Mouse (Mus musculus) lung, postnatal 25 days (tissue): Measurements from ENCODE around the gene Gls.

Source experiments
- DNase-seq: peaks from one replicate; pipeline ENCODE4 v3.0.0; 2022; ENCODE audit warnings: low spot score

Gls gene

GRCm38 (mm10) chr1:52158040-52158439, 75.0 kb downstream of the Gls start:
- DNase-seq: no peak

GRCm38 (mm10) chr1:52156351-52156750, 76.7 kb downstream of the Gls start:
- DNase-seq: no peak

DNA sequence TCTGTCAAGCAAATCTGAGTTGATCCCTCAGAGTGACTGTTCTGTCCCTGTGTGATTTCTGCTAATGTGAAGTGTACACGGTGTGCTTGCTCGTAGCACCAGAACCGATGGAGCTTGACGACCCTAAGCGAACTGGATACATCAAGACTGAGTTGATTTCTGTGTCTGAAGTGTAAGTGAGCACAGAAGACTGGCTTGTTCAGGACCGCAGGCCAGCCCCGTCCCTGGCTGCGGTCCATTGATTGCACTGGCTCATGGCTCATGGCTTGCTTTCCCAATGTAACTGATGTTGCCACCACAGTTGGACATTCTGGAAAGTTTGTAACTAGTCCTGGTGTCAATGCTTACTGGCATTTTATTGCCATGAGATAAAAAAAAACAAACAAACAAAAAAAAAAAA, 78.1 kb downstream of the Gls start:
- DNase-seq: no peak

GRCm38 (mm10) chr1:52152936-52153335, 80.1 kb downstream of the Gls start:
- no peak for DNase-seq

DNA sequence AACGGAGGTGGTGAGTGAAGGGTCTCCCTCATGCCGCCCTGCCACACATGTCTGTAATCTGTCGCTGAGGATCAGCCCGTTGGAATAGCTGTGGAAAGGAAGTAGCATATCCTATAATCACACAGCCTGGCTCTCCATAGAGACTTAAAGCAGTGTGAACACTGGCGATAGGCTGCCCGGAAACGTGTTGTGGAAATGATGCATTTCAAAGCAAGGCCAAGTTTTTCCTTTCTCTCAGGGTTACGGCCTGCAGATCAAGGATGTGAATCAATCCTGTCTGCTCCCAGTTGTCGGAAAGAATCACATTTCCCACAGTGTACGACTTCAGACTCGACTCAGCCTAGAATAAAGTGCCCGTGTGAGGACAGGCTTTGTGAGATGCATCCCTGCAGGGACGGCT, 80.7 kb downstream of the Gls start:
- DNase-seq: no peak

DNA sequence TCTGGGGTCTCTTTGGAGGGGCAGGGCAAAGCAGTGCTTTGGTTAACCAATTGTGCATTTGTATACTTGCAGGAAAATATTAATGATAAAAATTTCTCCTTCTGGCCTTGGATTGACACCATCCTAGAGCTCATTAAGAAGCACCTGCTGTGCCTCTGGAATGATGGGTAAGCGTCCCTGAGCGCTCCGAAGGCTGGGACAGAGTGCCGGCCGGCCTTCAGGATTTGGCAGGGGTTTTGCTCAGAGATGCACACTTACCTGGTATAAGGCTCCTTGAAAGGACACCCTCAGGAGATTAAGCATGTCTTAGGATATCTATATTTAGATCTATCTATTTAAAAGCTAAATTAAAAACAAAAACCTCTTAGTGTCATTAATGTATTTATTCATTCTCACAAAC, 81.9 kb downstream of the Gls start:
- no peak for DNase-seq

GRCm38 (mm10) chr1:52150676-52151075, 82.4 kb downstream of the Gls start:
- no peak for DNase-seq

DNA sequence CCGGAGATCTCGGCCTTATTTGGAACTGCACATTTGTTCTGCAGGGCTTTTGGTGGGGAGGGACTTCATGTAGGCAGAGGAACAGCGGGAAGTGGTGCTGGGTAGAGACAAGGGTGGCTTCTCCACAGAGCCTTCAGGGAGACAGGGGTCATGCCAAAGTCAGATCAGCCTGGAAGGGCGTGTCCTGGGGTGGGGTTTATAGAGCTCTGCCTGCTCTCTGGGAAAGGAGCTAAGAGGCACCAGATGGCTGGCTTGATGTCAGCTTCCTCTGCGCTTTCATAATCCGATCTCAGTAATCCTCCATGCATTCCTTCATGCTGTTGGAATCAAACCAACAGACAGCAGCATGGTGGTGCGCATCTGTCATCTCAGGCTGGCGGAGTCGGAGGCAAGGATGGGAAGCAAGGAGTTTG, 83.1 kb downstream of the Gls start:
- DNase-seq: no peak

DNA sequence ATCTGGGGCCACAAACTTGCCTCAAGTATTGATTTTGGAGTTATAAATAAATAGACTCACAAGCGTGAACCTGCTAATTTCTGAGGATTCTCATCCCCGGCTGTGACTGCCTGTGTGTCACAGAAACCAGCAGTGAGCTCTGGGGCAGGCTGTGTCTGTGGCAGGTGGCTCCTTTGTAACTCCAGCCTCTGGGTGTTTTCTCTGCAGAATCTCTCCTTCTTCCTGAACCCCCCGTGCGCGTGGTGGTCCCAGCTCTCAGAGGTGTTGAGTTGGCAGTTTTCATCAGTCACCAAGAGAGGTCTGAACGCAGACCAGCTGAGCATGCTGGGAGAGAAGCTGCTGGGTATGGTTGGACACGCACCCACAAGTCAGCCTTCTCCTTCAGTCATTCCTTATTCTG, 84.3 kb downstream of the Gls start:
- DNase-seq: no peak

DNA sequence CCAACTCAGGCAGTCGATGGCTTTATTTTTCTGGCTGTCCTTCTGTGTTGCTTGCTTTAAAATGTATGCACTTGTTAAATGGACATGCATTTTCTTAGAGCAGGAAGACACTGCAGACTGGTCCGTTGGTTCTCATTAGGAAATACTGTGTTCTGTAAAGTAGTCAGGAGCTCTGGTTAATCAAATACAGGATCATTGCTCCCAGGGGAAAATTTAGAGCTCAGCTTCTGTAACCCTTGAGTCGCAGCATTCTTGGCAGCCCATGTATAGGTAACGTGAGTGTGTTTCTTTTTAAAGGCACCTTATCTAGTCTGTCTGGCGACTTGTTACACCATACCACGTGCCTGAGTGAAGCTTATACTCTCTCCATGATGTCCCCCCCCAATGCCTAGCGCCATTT, 84.9 kb downstream of the Gls start:
- no peak for DNase-seq

GRCm38 (mm10) chr1:52147431-52147830, 85.6 kb downstream of the Gls start:
- no peak for DNase-seq

GRCm38 (mm10) chr1:52146214-52146970, 86.6 kb downstream of the Gls start:
- DNase-seq: peak; percentile 37

DNA sequence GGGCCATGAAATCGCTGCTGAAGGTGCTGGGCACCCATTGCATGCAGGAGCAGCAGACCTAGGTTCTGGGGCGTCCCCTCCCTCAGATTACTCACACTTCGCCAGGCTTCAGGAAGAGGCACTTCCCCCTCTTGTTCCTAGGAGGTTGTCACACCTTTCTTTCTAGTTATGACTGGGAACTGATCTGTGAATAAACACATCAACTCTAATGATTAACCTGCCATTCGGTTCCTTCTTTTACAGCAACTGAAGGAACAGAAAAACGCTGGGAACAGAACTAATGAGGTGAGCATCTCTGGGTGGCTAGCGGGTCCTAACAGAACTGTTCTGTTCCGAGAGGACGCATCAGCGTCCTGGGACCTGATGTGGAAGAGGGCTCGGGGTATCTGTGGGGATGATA, 88.1 kb downstream of the Gls start:
- DNase-seq: no peak

- DNase-seq: no peak
These were observed 89.4 kb downstream of the Gls start for GRCm38 (mm10) chr1:52143596-52144156.

GRCm38 (mm10) chr1:52143191-52143590, 89.8 kb downstream of the Gls start:
- no peak for DNase-seq

DNA sequence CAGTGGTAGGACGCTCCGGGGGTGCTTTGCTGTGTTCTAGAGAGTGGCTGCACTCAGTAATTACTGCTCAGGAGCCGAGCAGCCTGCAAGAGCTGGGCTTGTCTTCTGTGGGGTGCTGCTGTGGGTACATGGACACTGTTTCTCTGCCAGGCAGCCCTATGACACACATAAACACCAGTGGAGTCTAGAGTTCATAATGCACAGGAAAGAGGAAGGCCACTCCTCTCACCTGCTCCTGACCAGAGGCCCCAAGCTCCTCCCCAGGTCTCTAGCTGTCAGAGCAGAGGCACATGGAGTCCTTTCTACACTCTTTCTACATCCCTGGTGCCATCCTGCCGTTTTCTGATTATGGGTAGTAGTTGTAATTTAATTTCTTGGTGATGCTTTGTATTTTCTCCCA, 90.9 kb downstream of the Gls start:
- no peak for DNase-seq

DNA sequence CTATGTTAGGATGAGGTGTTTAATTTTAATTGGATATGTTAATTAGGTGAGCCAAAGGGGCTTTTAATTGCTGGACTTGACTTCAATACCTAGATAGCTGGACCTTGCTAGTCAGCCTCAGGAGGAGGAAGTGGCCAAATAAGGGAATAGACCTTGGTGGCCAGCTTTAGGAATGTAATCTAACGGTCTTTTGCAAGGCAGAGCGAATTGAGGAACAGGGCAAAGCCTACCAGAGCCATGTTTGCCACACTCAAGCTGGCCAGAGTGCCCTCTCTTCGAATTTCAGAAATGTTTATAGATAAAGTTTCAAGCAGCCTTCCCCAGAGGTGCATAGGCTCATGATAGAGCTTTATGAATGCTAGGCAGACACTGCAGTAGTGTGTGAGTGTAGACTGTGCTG, 91.5 kb downstream of the Gls start:
- DNase-seq: no peak

DNA sequence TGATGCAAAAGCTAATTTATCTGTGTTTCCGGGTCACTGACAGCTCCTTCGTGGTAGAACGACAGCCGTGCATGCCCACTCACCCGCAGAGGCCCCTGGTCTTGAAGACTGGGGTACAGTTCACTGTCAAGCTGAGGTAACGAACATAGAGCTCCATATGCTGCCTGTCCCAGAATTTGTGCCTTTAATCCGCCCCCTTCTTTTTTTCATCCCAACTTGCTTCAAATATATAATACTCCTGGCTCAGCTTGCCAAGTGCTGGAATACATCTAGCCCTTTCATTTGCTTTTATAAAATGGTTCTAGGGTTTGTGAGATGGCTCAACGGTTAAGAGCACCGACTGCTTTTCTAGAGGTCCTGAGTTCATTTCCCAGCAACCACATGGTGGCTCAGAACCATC, 92.5 kb downstream of the Gls start:
- DNase-seq: no peak

GRCm38 (mm10) chr1:52137292-52137691, 95.7 kb downstream of the Gls start:
- DNase-seq: no peak

- no peak for DNase-seq
These were observed 99.8 kb downstream of the Gls start for GRCm38 (mm10) chr1:52133254-52133653.

DNA sequence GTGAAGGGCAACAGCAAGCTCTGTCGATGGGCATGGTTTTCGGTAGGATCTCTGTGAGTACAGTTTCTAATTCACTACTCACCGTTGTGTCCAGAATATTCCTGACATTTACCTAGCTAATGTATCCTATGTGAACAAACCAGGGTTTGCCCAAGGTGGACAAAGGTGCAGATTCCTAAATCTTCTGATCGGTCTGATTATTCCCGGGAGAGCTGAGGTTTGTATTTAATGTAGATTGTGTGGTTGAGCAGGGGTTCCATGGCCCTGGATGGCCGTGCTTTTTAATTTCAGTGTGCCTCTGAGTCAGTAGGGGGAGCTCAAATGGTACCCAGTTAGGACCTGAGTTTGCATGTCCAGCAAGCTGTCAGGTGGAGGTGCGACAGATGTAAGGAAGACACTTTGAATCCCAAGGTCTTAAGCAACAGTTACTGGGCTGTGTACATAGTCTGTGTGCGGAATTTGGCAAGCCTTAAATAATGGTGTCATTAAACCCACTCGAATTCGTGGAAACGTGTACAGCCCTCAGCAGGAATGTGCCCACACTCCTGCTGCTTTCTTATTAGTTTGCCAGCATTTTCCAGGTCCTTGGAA, 101.2 kb downstream of the Gls start:
- DNase-seq: no peak

DNA sequence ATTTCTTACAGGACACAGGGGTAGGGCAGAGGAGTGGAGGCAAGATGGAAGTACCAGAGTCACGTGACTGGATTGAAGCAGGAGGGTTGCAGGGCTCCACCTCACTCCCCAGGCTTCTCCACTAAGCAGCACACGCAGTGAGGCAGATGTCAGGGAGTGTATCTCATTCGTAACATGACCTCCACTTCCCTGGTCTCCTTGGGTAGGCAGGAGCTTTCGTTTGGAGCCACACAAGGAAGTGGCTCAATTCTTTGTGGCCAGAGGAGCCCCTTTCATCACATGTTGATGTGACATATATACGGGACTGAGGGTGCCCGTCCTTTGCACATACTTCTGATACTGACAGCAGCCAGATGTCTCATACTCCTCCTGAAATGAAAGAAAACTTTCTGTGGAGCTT, 103.2 kb downstream of the Gls start:
- no peak for DNase-seq

- no peak for DNase-seq
These were observed 105.7 kb downstream of the Gls start for GRCm38 (mm10) chr1:52127350-52127749.

DNA sequence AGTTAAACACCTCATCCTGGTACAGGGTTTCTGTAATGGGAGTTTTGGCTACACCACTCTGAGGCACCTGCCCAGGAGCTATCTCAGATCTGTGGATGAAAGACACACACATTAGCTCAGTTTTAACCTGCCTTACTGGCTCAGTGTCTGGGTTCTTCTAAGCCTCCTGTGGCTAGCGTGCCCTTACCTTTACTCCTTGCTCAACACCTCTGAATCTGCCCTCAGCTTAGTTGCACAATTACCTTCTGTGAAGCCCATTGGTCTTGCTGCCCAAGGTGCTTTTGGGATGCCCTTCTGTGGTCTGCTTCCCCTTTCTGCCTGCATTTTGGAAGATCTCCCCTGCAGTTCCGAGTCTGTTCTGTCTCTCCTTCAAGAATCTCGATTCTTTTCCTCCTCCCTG, 108.2 kb downstream of the Gls start:
- DNase-seq: no peak
